Mouse (Mus musculus): ENCODE data around the gene Tmem51.

DNA sequence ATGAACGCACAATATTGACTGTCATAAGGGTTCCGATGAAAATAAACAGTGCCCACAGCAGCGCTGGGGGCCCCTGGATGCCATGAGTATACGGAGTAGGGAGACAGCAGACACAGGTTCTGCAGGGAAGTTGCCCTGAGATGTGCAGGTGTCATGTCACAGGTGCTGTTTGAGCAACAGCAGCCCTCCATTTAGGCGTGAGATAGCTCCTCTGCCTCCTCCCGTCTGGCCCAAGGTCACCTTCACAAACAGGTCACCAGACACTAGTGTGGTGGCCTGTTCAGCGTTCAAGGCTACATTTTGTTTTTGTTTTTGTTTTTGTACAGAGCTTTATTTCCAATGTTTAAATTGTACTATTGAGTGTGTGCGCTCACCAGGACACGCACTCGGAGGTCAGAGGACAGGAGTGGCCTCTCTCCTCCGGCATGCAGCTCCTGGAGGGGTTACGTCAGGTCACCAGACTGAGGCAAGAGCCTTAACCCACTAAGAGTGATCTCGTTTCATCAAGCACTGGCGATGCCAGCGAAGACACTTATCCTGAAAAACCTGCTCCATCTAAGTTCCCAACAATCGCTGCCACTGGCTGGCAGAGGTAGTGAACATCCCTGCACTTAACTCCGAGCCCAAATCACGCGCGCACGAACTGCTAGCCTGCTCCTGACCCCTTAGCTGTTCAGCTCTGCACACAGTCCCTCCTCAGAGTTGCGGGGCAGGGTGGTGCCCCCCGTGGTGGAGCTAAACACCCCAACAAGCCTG is 22.4 kb downstream of the Tmem51 start:
- TF ChIP-seq TCF12 (IDR thresholded peaks at IDR 0.05; ENCODE audit: low read depth, low read length) (no peak), CTCF (conservative IDR thresholded peaks at IDR 0.05 in 1 of 2, IDR thresholded peaks at IDR 0.05 in 1 of 2; ENCODE audit: low read depth in 2 of 2, low read length in 2 of 2) (no peak)

Measured in CH12.LX (cell line).